Mouse (Mus musculus) thymus, postnatal 14 days (tissue): ENCODE measurements around the gene Dst.

Experiments
- DNase-seq: peaks from one replicate; pipeline ENCODE4 v3.0.0; 2021

Gene Dst

DNA sequence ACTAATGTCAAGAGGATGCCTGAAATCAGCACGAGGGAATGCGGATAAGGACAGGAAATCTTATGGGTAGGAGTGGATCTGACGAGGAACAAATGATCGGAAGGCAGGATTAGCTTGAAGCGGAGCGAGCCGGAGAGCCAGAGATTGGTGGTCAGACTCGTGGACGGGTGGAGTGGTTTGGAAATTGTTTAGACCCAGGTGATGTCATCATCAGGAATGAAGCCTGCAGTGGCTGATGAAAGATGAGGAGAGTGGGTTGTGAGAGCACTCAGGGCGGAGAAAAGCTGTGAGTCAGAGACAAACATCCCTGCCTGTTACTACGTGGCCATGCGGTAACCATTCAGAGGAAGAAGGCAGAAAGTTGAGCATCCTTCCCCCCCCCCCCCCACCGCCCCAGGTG is 81.6 kb downstream of the Dst start:
- DNase-seq: no peak

DNA sequence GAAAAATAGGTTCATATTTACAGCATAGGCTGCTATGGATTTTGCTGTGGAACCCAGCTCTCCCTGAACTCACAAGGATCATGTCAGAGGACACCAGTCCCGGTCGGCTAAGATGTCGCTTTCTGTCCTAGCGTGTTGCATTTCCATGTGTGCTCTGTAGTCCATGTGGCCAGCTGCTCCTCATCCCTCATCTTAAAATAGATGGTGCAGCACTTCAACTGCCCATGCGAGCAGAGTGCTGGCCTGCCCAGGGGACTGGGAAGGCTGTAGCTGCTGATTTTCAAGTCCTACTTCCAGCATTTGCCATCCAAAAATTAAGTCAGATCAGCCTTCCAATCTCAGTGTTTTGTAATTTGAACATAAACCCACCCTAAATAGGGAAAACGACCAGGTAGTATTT is 83.0 kb downstream of the Dst start:
- DNase-seq: no peak

DNA sequence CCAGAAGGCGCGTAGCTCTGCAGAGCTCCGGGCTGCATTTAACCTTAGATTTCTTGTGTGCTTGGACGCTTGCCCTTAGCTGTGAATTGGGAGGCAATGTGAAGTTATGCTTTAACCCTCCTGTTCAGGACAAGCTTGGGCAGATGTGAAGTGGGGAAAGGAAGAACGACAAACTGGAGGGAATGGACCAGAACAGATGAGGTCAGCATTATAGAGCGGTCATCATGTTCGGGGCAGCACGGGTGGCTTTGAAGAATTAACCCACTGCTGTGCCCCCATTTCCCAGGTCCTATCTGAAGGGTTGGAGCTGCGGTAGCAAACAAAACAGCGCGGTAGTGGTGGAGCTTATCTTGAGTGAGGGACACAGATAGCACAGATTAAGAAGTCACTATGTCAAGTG is 84.8 kb downstream of the Dst start:
- DNase-seq: no peak

DNA sequence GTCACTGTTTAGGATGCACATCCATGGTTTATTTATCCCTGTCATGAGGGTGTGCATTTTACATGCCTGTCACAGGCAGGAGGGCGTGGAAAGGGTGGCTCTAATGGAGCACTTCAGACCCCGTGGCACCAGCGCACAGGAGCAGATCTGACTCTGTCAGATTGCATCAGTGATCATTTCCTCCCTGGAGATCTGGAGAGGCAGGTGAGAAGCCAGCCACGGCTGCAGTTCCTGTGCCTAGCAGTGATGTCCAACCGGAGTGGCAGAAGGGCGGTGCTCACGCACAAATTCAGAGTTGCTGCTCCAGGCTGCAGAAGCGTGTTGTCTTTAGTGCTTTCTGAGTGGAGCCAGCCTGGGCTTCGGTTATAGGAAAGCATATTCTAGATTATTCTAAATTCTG is 86.2 kb downstream of the Dst start:
- DNase-seq: no peak

DNA sequence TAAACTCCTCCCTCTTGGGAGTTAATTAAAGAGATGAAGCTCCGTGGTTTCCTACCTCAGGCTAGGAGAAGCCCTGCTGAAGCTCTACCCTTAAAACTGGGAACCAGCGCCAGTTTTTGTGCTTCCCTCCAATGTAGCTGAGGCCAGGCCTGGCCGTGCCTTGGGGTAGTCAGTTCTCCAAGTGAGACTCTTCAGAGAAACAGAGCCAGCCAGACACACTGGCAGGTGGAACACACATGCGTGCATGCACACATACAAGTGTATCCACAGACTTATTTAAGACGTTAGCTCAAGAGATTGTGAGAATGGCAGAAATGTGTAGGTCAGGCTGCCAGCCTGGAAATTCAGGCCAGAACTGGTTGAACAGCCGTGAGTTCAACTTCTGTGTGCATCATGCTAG is 87.4 kb downstream of the Dst start:
- DNase-seq: no peak

DNA sequence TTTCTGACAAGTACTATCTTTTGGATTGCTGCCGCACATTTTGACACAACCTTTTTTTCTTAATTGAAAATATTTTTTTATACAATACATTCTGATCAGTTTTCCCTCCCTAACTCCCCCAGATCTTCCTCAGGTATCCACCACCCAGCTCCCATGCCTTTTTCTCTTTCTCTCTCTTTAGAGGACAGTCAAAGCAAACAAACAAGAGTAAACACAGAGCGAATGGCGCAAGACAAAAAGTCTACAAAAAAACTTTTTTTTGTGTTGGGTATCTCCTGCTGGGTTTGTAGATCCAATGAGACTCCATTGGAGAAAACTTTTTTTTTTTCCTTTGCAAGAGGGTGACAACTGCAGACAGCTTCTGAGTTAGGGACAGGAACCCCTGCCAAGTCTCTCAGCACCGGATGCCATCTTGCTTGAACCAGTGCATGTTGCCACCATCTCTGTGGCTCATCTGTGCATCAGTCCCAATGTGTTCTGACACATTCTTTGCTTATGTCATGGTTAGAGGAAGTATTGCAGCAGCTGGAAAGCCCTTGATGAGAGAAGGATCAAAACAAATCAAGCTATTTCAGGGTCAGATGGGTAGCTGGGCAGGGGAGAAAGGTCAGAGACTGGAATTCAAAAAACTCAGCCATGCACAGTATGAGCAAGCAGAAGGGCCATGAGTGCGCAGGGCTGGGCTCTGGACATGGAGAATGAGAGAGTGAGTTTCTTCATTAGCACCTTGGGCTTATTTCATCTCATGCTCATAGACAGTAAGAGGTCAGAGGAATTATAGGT is 88.3 kb downstream of the Dst start:
- no peak for DNase-seq

DNA sequence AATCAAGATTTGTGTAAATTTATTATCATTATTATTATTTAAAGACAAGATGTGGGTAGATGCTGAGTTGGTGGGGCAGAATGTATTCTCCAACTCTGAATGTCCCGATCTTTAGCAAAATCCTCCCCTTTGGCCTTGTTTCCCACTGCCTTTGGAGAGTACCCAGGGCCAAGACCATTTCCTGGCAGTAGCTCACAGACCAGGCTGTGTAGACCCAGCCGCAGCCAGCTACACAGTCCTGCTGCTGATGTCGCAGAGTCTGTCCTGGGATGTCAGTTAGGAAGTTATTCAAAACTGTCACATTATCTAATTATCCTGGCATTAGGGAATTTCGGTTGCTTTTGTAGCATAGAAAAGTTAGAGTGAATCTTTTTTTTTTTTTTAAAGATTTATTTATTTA is 94.3 kb downstream of the Dst start:
- DNase-seq: no peak

DNA sequence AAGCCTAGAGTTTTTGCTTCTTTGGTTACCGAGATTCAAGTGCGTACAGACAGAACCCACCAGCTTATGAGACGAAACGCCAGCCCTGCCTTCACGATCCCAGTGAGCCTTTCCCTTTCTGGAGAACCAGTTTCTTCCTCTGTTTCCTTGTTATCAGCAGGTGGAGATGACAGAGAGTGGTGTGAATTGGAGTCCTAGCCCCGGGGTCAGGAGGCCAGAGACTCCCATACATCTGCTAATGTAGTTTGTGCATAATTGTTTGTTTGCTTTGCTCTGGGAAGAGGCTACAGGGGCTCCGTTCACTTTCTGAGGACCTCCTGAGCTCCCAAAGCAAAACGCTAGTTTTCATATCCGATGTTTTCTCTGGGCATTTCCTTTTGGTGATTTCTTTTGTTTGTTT is 94.9 kb downstream of the Dst start:
- no peak for DNase-seq

DNA sequence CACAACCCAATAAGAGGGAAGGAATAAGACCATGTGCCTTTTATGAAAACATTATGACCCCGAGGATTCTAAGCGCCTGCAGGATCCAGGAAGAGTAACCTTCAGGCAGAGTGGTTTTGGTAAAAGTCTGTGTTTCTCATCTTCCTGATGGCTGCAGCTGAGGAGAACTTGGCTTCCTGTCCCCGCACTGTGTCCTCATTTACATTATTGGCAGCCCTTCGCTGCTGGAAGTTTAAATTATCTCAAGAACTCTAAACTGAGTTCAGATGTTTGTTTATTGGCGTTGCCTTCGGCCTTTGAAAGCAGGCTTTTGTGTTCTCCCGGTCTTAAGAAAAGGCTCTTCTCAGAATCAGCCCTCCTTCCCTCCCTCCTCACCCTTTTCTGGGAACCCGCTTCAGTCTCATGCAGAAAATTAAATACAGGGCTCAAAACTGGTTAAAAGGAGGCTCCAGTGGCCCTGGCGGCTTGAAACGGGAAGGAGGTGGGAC is 97.3 kb downstream of the Dst start:
- no peak for DNase-seq

DNA sequence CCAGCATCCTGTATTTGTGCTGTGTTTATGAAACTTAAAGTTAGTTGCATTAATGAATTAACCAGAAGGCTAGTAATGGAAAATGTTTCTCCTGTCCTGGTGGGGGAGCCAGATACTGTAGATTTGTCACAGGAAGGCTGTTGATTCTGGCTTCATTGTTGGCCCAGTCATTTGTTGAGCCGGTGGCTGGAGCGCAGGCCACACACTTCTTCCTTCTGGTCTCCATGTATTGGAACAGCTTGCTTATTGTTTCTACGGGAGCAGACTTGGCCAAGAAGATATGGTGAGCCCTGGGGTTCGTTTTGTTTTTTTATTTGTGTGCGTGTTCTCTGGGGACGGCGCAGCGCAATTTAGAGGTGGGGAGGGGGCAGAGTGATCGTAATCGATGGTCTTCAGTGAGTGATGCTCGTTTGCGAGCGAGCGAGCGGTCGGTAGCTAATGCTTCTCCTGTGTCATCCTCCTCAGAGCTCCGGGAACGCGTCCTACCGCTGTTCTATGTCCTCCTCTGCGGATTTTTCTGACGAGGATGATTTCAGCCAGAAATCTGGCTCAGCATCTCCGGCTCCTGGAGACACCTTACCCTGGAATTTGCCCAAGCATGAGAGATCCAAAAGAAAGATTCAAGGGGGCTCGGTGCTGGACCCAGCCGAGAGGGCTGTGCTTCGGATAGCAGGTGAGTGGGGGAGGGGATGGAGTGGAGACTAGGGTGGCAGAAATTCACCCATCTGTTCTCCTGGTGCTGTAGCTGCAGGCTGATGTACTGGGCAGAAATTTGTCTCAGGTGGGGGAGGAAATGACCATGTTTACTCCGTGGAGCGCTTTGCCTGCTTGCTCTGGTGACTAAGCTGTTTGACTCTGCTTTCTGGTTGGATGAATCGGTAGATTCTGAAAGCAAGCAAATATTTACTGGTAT is 98.0 kb downstream of the Dst start:
- DNase-seq: peak; percentile 33

DNA sequence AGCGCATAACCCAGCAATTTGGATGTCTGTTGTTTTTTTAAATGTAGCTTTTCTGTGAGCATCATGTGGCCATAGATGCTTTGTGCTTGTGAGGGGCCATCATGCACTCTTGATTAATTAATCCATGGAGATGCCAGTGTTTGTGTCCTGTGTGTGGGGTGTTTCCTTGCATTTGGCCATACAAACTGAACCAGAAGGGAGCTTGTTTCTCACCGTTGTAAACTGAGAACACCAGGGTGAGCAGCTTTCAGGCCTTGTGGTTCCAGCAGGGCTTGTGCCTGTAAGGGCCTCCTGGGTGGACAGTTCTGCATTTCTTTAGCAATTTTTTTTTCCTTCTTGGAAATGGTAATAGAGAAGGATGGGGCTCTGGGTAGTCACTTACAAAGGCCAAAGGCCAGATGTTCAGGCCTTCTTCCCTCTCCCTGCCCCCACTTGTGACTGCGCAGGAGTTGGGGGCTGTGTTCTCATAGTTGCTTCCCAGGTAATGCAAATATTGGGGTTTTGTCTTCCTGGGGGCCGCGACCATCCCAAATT is 98.9 kb downstream of the Dst start:
- DNase-seq: no peak

DNA sequence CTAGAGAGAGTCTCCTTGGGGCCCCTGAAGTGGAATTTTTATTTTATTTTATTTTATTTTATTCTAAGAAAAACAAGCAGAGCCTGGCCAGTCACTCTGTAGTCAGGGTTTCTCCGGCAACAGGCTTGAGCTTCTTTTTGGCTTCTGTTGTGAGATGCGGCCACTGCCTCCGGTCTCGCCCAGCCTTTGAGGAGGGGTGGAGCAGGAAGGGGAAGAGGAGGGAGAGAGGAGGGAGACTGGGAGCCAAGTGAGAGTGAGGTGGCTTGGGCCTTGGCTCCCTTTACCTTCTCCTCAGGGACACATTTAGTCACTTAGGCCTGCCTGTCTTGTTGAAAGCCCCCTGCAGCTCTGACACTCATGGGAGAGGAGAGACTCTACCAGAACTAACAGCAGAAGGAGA is 99.4 kb downstream of the Dst start:
- no peak for DNase-seq

DNA sequence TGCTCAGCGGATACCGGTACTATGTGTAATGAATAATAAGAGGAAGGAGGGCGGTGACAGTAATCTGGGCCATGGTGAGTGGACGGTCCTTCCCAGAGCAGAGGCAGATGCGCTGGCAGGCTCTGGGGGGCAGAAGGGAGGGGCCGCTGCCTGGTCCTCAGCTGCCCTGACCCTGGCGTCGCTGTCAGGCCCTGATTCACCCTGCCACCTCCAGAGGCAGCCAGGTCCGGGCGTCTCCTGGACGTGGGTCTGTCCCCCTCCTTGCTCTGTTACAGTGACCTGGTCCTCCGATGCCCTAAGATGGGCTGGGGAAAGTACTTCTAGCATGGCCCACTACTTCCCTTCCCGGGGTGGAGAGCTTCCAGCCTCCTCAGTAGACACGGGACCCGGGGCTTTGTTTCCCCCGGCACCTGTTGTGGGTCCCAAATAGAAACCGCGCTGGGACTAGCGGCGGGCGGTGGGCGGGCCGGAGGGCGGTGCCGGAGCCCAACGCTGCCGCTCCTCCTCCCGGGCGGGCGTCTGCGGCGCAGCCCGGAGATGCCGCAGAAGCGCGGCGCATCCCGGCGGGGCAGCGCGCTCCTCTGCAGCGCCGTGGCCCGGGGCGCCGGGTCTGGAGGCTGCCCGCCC is 103.1 kb downstream of the Dst start:
- peak; percentile 81 for DNase-seq

DNA sequence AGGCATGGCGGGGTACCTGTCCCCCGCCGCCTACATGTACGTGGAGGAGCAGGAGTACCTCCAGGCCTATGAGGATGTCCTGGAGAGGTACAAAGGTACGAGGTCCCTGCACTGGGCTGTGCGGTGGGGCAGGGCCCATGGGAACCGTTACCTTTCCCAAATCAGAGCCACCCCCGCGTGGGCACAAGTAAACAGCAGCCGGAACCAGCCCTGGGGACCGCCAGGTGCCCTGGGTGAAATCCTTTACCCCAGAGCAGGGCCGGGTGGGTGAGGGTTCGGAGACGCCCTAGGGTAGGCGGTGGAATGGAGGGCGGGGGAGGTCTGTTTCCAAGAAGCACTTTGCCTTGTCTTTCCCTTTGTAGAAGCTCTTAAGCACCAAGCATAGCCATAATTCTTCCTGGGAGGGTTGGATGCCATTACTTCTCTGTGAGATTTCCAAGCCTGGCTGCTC is 103.8 kb downstream of the Dst start:
- peak; percentile 30 for DNase-seq

DNA sequence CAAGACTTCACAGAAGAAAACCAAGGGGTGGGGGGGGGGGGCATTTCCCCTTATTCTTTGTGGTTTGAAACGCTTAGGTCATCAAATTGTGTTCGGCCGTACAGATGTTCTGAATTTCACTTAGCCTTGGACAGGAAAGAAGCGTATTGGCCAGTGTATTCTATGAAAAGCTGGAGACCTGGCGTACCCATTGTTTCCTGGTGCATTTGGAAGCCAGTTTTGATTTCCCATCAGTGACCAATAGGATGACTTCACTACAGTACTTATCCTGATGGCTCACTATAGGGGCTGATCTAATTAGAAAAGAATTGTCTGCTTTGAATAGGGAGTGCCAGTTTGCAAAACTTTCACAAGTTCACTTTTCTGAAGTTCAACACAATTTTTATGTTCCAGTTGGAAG is 105.5 kb downstream of the Dst start:
- no peak for DNase-seq

DNA sequence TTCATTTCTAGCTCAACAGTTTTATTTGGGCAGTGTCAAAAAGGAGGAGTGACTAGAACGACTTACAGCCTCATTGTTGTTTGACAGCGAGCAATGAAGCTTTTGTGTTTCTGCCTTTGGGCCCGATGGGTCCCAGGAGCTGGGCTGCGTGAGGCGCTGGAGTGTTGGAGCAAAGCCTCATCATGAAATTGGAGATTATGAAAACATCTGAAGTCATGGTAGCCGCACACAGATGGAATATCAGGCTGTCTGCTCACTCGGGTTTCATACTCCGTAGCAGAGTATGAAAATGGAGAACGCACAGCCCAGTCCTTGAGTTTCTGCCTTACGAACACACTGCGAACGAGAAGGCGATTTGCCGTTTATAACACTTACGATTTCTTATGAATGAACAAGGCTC is 108.8 kb downstream of the Dst start:
- DNase-seq: no peak

DNA sequence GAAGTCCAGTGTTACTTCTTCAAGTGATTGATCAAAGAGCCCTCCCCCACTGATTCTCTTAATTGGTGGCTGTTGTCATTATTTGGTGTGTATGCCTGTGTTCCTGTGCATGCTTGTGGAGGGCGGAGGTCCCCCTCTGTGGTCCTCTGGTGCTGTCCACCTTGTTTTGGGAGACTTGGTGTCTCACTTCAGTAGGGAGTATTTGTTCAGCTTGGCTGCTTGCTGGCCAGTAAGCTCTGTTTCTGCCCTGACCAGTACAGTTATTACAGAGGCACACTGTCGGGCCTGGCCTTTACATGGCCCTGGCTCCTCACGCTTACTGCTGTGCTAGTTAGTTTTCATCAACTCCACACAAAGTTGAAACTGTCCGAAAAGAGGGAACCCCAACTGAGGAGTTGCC is 109.3 kb downstream of the Dst start:
- no peak for DNase-seq

DNA sequence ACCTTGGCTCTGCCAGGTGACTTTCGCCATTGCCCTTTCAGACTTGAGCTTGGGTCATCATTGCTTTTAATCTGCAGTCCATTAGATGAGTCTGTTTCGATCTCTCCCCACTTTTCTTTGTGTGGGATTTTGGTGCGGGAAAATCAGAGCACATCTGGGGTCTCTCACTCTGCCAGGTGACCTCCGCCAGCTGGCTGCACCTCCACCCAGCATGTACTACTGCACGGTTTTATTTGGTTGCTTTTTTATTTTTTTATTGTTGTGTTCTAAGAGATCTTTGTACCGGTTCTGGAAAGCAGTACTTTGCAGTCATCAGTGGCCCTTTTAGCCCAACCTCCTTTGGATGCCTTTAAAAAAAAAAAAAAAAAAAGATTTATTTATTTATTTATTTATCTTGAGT is 112.6 kb downstream of the Dst start:
- no peak for DNase-seq

DNA sequence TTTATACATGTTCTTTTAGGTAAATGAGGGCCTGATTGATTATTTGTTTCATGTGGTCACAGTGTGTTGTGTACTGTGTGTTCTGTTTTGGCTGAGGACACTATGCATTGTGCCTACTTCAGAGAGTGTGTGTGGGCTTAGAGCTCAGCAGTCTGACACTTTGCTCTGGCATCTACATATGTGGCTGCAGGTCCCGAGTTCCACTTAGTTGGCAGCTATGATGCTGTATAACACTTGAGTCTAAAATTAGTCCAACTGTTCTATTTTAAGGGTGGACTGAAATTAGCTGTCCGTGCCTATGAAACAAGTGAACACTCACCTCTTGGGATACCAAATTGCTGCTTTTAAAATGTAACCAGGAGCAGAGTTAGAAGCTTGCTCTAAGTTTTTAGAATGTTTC is 113.5 kb downstream of the Dst start:
- DNase-seq: no peak

DNA sequence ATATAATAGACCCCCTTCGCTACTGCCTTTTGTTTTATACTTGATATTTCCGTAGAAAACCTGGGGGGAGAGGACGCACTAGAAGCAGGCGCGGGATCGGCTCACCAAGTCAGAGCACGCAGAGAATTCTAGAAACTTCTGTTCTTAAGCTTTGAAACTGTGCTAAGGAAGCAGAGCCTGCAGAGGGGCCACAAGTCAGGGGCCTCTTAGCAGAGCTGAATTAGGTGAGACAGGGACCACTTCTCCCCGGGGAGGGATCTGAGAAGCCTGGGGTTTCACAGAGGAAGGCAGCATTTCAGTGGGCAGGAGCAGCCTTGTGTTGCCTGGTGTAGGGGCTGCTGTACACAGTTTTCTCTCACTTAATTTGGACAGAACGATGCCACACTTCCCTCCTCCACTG is 115.1 kb downstream of the Dst start:
- DNase-seq: no peak

DNA sequence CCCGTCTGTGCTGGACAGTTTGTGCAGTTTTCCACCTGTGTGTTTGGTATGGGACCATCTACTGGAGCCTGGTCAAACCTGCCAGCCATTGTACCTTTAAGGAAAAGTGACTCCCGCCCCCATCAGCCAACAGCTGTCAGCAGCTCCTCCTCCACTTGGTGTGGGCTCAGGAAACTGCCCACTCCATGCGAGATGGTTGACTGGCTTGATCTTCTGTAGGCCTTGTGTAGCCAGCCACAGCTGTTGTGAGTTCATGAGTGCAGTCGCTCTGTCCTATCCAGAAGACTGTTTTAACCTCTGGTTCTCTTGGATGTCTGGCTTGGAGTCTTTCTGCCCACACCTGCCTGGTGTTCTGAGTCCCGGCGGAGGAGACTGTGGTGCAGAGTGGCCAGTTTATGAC is 117.9 kb downstream of the Dst start:
- DNase-seq: no peak

DNA sequence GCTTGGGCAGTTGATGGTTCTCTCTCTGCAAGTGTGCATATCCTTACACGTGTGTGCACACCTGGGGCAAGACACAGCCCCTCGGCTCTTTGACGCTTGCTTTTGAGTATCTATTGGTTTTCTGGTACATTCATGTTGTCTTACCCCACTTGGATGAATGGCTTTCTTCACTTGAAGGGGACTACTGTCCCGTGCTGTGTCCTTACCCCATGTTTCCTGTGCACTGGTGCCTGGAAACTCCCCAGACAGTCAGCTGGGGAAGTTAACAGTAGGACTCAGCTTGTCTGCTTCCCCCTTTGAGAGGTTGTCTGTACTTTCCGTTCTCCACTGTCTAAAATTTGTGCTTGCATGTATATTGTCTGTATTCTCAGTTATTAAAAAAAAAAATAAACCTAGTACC is 120.7 kb downstream of the Dst start:
- DNase-seq: no peak

DNA sequence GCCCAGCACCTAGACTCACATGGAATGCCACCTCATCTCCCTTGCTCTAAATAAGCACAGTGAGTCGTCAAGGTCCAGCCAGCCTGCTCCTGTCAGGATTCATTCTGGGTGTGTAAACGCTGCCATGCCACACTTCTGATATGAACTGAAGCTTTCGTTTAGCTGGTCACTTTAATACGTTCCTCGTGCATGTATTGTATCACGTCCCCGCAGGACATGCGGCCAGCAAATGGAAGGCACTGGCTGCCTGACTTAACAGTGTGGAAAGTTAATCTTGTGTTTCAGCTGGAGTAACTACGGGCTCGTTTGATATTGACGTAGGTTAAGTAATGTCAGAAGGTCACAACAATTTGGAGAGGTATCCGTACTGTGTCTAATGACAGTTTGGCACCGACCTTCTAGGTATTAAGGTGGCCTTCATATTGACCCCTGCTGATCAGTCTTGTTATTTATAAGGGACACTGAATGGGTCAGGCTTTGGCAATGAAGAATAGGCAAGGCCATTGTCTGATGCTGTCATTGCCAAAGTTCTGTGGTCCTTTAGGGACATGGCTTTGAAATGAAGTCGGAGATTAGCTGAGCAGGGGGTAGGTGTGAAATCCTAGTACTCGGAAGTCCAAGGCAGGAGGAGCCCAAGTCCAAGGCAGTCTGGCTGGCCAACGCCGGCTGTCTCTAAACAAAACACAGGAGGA is 122.5 kb downstream of the Dst start:
- no peak for DNase-seq
